Mouse (Mus musculus) embryonic fibroblast, embryonic 13.5 days (primary cell): ENCODE data around the gene Slc44a3.

ENCODE experiments used
- CTCF ChIP-seq: IDR thresholded peaks from 2 replicates; pipeline ENCODE4 v1.5.1; 2011; ENCODE audit warnings: mild to moderate bottlenecking, control low read depth, low read length, moderate library complexity, borderline replicate concordance; ENCODE audit not compliant: insufficient read depth
- POLR2A ChIP-seq: IDR thresholded peaks from 2 replicates; pipeline ENCODE4 v1.6.1; 2011; ENCODE audit warnings: low read depth, mild to moderate bottlenecking, control low read depth, low read length, moderate library complexity

- no peak for TF ChIP-seq POLR2A
- TF ChIP-seq CTCF = no peak
These were observed 90.7 kb downstream of the Slc44a3 start for GRCm38 (mm10) chr3:121441504-121441903.
